Mouse (Mus musculus) MEL (cell line): ENCODE results near the gene Mrpl57. TPM values are rescaled to one million over a fixed set of nuclear protein-coding genes. Genes with fewer than 3 reads are reported as not detected.

Experiments
- DNase-seq: peaks from one replicate; pipeline ENCODE4 v3.0.0; 2011; ENCODE audit warnings: low read depth, low spot score
- H3K27ac ChIP-seq: 2 replicates; pipeline ENCODE4 v1.5.1; 2012; ENCODE audit warnings: low read depth, mild to moderate bottlenecking, control low read depth, low read length, moderate library complexity; ENCODE audit not compliant: control insufficient read depth
- H3K27me3 ChIP-seq, 2 experiments: fragments of 150-350 bp in 1 of 2; sonication (generic) in 1 of 2; 2 replicates each; pipeline ENCODE4 v1.6.1; 2012; ENCODE audit warnings: low read length in 2 of 2, mild to moderate bottlenecking in 2 of 2, improper control_type of control experiment in 1 of 2, moderate library complexity in 1 of 2; ENCODE audit not compliant: insufficient read depth in 2 of 2, control insufficient read depth in 1 of 2
- H3K36me3 ChIP-seq, 2 experiments: 2 replicates each; pipeline ENCODE4 v1.6.1; 2012 to 2014; ENCODE audit warnings: low read length in 2 of 2, improper control_type of control experiment in 1 of 2, inconsistent platforms in 1 of 2, mild to moderate bottlenecking in 1 of 2; ENCODE audit not compliant: insufficient read depth in 2 of 2, control insufficient read depth in 1 of 2
- H3K4me1 ChIP-seq, 2 experiments: fragments of 150-350 bp in 1 of 2; sonication (generic) in 1 of 2; 2 replicates each; pipeline ENCODE4 v1.6.1; 2012; ENCODE audit warnings: low read length in 2 of 2, improper control_type of control experiment in 1 of 2, mild to moderate bottlenecking in 1 of 2; ENCODE audit not compliant: insufficient read depth in 2 of 2, control insufficient read depth in 1 of 2
- H3K4me3 ChIP-seq, 2 experiments: fragments of 150-350 bp in 1 of 2; sonication (generic) in 1 of 2; 2 replicates each; pipeline ENCODE4 v1.5.1; 2012; ENCODE audit warnings: low read depth in 2 of 2, low read length in 2 of 2, mild to moderate bottlenecking in 2 of 2, moderate library complexity in 2 of 2, control low read depth in 1 of 2, improper control_type of control experiment in 1 of 2; ENCODE audit not compliant: control insufficient read depth in 1 of 2, insufficient read depth in 1 of 2
- H3K79me2 ChIP-seq: 2 replicates; pipeline ENCODE4 v1.6.1; 2012; ENCODE audit warnings: mild to moderate bottlenecking, low read length, moderate library complexity; ENCODE audit not compliant: control insufficient read depth, poor library complexity, insufficient read depth
- H3K9ac ChIP-seq: 2 replicates; pipeline ENCODE4 v1.6.1; 2012; ENCODE audit warnings: low read depth, mild to moderate bottlenecking, control low read depth, low read length, moderate library complexity; ENCODE audit not compliant: control insufficient read depth, poor library complexity, severe bottlenecking
- H3K9me3 ChIP-seq: fragments of 150-350 bp; sonication (generic); replicated peaks from 2 replicates; pipeline ENCODE4 v1.6.1; 2012; ENCODE audit warnings: mild to moderate bottlenecking, low read length, improper control_type of control experiment, moderate library complexity; ENCODE audit not compliant: insufficient read depth
- CHD1 ChIP-seq: IDR thresholded peaks from 2 replicates; pipeline ENCODE4 v1.6.1; 2012; ENCODE audit warnings: low read depth, mild to moderate bottlenecking, inconsistent platforms, low read length, improper control_type of control experiment
- CHD2 ChIP-seq: IDR thresholded peaks from 2 replicates; pipeline ENCODE4 v1.6.1; 2011; ENCODE audit warnings: low read length, improper control_type of control experiment
- ELF1 ChIP-seq: IDR thresholded peaks from 2 replicates; pipeline ENCODE4 v1.6.1; 2014; ENCODE audit warnings: low read depth, mild to moderate bottlenecking, inconsistent platforms, low read length, improper control_type of control experiment, moderate library complexity
- EP300 ChIP-seq, 2 experiments: IDR thresholded peaks; 2 replicates each; pipeline ENCODE4 v1.6.1; 2011; ENCODE audit warnings: improper control_type of control experiment in 2 of 2, low read length in 2 of 2, low read depth in 1 of 2, mild to moderate bottlenecking in 1 of 2
- ETS1 ChIP-seq: IDR thresholded peaks from 2 replicates; pipeline ENCODE4 v1.6.1; 2012; ENCODE audit warnings: low read depth, mild to moderate bottlenecking, inconsistent platforms, low read length, improper control_type of control experiment, moderate library complexity
- GABPA ChIP-seq: IDR thresholded peaks from 2 replicates; pipeline ENCODE4 v1.6.1; 2012; ENCODE audit warnings: low read depth, mild to moderate bottlenecking, inconsistent platforms, low read length, improper control_type of control experiment, moderate library complexity
- HCFC1 ChIP-seq: IDR thresholded peaks from 2 replicates; pipeline ENCODE4 v1.6.1; 2012; ENCODE audit warnings: low read depth, mild to moderate bottlenecking, inconsistent platforms, low read length, improper control_type of control experiment, moderate library complexity
- KAT2A ChIP-seq: conservative IDR thresholded peaks from 2 replicates; pipeline ENCODE4 v1.6.1; 2012; ENCODE audit warnings: low read depth, low read length, improper control_type of control experiment, inconsistent platforms
- MAX ChIP-seq: IDR thresholded peaks from 2 replicates; pipeline ENCODE4 v1.6.1; 2011; ENCODE audit warnings: low read length, improper control_type of control experiment
- MAZ ChIP-seq: IDR thresholded peaks from 2 replicates; pipeline ENCODE4 v1.6.1; 2012; ENCODE audit warnings: low read depth, mild to moderate bottlenecking, inconsistent platforms, low read length, improper control_type of control experiment
- MEF2A ChIP-seq: IDR thresholded peaks from 2 replicates; pipeline ENCODE4 v1.6.1; 2014; ENCODE audit warnings: low read depth, mild to moderate bottlenecking, inconsistent platforms, low read length, improper control_type of control experiment; ENCODE audit not compliant: poor library complexity, insufficient replicate concordance, severe bottlenecking; ENCODE audit errors: extremely low read depth
- MXI1 ChIP-seq: IDR thresholded peaks from 2 replicates; pipeline ENCODE4 v1.6.1; 2011; ENCODE audit warnings: mild to moderate bottlenecking, low read depth, low read length, improper control_type of control experiment
- MYC ChIP-seq: IDR thresholded peaks from 2 replicates; pipeline ENCODE4 v1.6.1; 2011; ENCODE audit warnings: low read depth, mild to moderate bottlenecking, low read length, improper control_type of control experiment, moderate library complexity
- NELFE ChIP-seq: IDR thresholded peaks from 2 replicates; pipeline ENCODE4 v1.6.1; 2011; ENCODE audit warnings: low read depth, low read length, improper control_type of control experiment
- NRF1 ChIP-seq: IDR thresholded peaks from 2 replicates; pipeline ENCODE4 v1.6.1; 2014; ENCODE audit warnings: low read depth, mild to moderate bottlenecking, inconsistent platforms, low read length, improper control_type of control experiment, moderate library complexity; ENCODE audit not compliant: poor library complexity, insufficient read depth, severe bottlenecking
- POLR2A ChIP-seq, 2 experiments: IDR thresholded peaks; 2 replicates each; pipeline ENCODE4 v1.6.1; 2011 to 2012; ENCODE audit warnings: low read length in 2 of 2, mild to moderate bottlenecking in 2 of 2, control low read depth in 1 of 2, improper control_type of control experiment in 1 of 2, low read depth in 1 of 2, moderate library complexity in 1 of 2; ENCODE audit not compliant: control insufficient read depth in 1 of 2, insufficient read depth in 1 of 2, poor library complexity in 1 of 2
- POLR2AphosphoS2 ChIP-seq: IDR thresholded peaks from 2 replicates; pipeline ENCODE4 v1.6.1; 2011; ENCODE audit warnings: low read length, improper control_type of control experiment
- POLR2AphosphoS5 ChIP-seq: IDR thresholded peaks from 2 replicates; pipeline ENCODE4 v1.6.1; 2012; ENCODE audit warnings: low read depth, borderline replicate concordance, mild to moderate bottlenecking, inconsistent platforms, low read length, moderate library complexity, mixed read lengths
- RAD21 ChIP-seq: IDR thresholded peaks from 2 replicates; pipeline ENCODE4 v1.6.1; 2011; ENCODE audit warnings: mild to moderate bottlenecking, low read depth, low read length, improper control_type of control experiment
- RCOR1 ChIP-seq: IDR thresholded peaks from 2 replicates; pipeline ENCODE4 v1.6.1; 2012; ENCODE audit warnings: low read depth, mild to moderate bottlenecking, inconsistent platforms, low read length, improper control_type of control experiment
- SIN3A ChIP-seq: IDR thresholded peaks from 2 replicates; pipeline ENCODE4 v1.6.1; 2012; ENCODE audit warnings: low read length, improper control_type of control experiment, inconsistent platforms
- SMC3 ChIP-seq: IDR thresholded peaks from 2 replicates; pipeline ENCODE4 v1.6.1; 2011; ENCODE audit warnings: low read depth, low read length, improper control_type of control experiment
- TBP ChIP-seq: IDR thresholded peaks from 2 replicates; pipeline ENCODE4 v1.8.0; 2011; ENCODE audit warnings: low read depth, low read length, improper control_type of control experiment
- TCF12 ChIP-seq: IDR thresholded peaks from 2 replicates; pipeline ENCODE4 v1.6.1; 2014; ENCODE audit warnings: low read depth, mild to moderate bottlenecking, inconsistent platforms, low read length, improper control_type of control experiment, moderate library complexity
- USF1 ChIP-seq: IDR thresholded peaks from 2 replicates; pipeline ENCODE4 v1.6.1; 2014; ENCODE audit warnings: low read depth, mild to moderate bottlenecking, inconsistent platforms, low read length, improper control_type of control experiment, moderate library complexity
- ZC3H11A ChIP-seq: IDR thresholded peaks from 2 replicates; pipeline ENCODE4 v1.6.1; 2012; ENCODE audit warnings: low read depth, mild to moderate bottlenecking, inconsistent platforms, low read length, improper control_type of control experiment
- ZMIZ1 ChIP-seq: IDR thresholded peaks from 2 replicates; pipeline ENCODE4 v1.6.1; 2012; ENCODE audit warnings: low read depth, mild to moderate bottlenecking, inconsistent platforms, low read length, improper control_type of control experiment, moderate library complexity
- polyA plus RNA-seq, 2 experiments: library from polyadenylated mRNA; stranded (reverse) in 1 of 2; unstranded in 1 of 2; fragments of >175 nt in 1 of 2; fragments of >200 nt in 1 of 2; gene quantifications; 2 replicates each; pipeline versions ENCODE4 v1.2.1 to v1.2.4; 2012; ENCODE audit warnings: low replicate concordance in 2 of 2, low read depth in 1 of 2; ENCODE audit not compliant: insufficient read length in 2 of 2, insufficient read depth in 1 of 2, missing spikeins in 1 of 2
- total RNA-seq: library from RNA; depleted of rRNA; stranded (reverse); fragments of 300-350 nt; gene quantifications from 2 replicates; pipeline ENCODE4 v1.2.3, GENCODE M21; 2012; rRNA removed

Gene Mrpl57
- 126 and 132 TPM in 2 replicates for total RNA-seq
- 100 to 1,000 TPM in 1 of 2 experiments, not detected in 1; 184 TPM for polyA plus RNA-seq

DNA sequence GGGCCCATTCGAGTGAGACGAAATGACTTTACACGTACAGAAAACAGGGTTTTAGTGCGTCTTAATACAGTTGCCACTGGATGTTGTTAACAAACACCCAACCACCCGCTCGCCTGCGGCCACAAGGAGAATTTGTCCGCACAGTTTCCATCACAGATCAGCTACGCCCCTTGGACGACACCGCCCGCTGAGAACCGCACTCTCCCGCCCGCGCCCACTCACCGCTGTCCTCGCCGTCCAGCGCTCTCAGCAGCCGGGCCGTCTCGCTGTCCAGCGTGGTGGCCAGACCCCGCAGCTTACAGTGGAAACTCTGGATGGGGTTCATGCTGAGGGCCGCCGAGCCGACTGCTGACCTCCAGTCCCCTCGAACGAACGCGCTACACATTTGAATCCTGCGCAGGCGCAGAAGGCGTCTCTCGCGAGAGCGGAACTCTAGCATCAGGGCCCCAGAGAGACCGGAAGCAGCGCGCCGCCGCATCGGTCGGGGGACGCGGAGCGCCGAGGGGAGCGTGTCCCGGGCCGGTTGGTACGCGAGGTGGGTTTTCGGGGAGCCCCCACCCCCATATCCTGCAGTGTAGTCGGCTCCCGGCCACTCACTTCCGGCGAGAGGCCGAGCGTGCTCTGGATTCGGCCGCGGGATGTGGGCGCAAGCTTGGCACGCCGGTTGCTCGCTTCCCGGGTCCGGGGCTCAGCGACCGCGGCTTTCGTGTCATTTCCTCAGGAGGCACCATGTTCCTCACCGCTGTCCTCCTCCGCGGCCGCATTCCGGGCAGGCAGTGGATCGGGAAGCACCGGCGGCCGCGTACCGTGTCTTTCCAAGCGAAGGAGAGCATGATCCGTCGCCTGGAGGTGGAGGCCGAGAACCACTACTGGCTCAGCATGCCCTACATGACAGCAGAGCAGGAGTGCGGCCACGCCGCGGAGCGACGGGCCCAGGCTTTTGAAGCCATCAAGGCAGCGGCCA, at the start of gene Mrpl57, which contains the start of gene Ska3:
Gene Mrpl57 (plus strand): TSS at position 447 of the 964 bp plus-strand sequence.
Gene Ska3 (minus strand): TSS at position 398 of the 964 bp plus-strand sequence.
- H3K9ac ChIP-seq = peak within 1 kb of the TSS; percentile 81
- H3K79me2 ChIP-seq = peaks cover 32% of the 10 kb centered on the region
- TF ChIP-seq ELF1 (peak; percentile 94), ETS1 (no peak; the same call in 1 of the 2 replicates), ZMIZ1 (peak; percentile 85), POLR2AphosphoS2 (peak; percentile 97), RCOR1 (no peak), TCF12 (peak; percentile 73; the same call in 1 of the 2 replicates), ZC3H11A (no peak), CHD1 (peak; percentile 90), EP300 (IDR thresholded peaks at IDR 0.05; ENCODE audit: low read depth in 1 of 2, low read length in 2 of 2) (no peak), MYC (peak; percentile 69), HCFC1 (peak; percentile 87), POLR2A (IDR thresholded peaks at IDR 0.05; ENCODE audit: control insufficient read depth in 1 of 2, insufficient read depth in 1 of 2, low read depth in 1 of 2, low read length in 2 of 2, poor library complexity in 1 of 2) (peak; percentile 96 to 97), CHD2 (peak; percentile 96), MAX (peak; percentile 69), NELFE (peak; percentile 99), GABPA (no peak), SIN3A (peak; percentile 80), NRF1 (peak; percentile 90), TBP (0 out of 2 replicates have a peak, but pooled peaks have one; percentile 62), RAD21 (no peak), SMC3 (no peak), USF1 (no peak), MEF2A (no peak), MXI1 (peak; percentile 93), MAZ (peak; percentile 31; the same call in 1 of the 2 replicates), KAT2A (no peak; the same call in 1 of the 2 replicates), POLR2AphosphoS5 (peak; percentile 7; the same call in 1 of the 2 replicates)
- TF ChIP-seq, all 39 proteins: peak for 17
- Histone ChIP-seq H3K9me3 (no peaks in the 10 kb centered on the region), H3K27me3 (no peaks in the 10 kb centered on the region), H3K27ac (peak within 1 kb of the TSS; percentile 88), H3K36me3 (peaks cover 13 to 30% of the 10 kb centered on the region in 2 experiments), H3K4me1 (peaks cover 12 to 17% of the 10 kb centered on the region in 2 experiments), H3K4me3 (peak within 1 kb of the TSS; percentile 71 to 84)
- DNase-seq = peak; percentile 95
